Mouse (Mus musculus): Measurements from ENCODE around the gene Slc22a3. TPM values are rescaled to one million over a fixed set of nuclear protein-coding genes. Genes with fewer than 3 reads are reported as not detected.

Gene Slc22a3
- polyA plus RNA-seq, 1 experiment from 2014 or later = 0.10 TPM

- no peak overlapping the region for H3K27ac ChIP-seq
- H3K36me3 ChIP-seq (ENCODE audit: poor library complexity, severe bottlenecking) = no peaks in the 10 kb centered on the region
- no peak for ATAC-seq
- H3K9me3 ChIP-seq (replicated peaks) = no peaks in the 10 kb centered on the region
- no peak overlapping the region for H3K9ac ChIP-seq
- H3K4me2 ChIP-seq = no peak overlapping the region
- H3K4me1 ChIP-seq = no peaks in the 10 kb centered on the region
- H3K4me3 ChIP-seq = no peak overlapping the region
- WGBS = 85% methylated on average over 8 of the region's 8 CpGs
- no peaks in the 10 kb centered on the region for H3K27me3 ChIP-seq
These were observed 122.3 kb downstream of the Slc22a3 start for GRCm38 (mm10) chr17:12385049-12385794.

- no peak overlapping the region for H3K27ac ChIP-seq
- H3K4me3 ChIP-seq = no peak overlapping the region
- 25% methylated on average over 2 of the region's 2 CpGs for WGBS
- H3K4me2 ChIP-seq = no peak overlapping the region
- no peaks in the 10 kb centered on the region for H3K36me3 ChIP-seq (ENCODE audit: poor library complexity, severe bottlenecking)
- no peaks in the 10 kb centered on the region for H3K9me3 ChIP-seq (replicated peaks)
- no peak overlapping the region for H3K9ac ChIP-seq
- peak; percentile 81 for ATAC-seq
- no peaks in the 10 kb centered on the region for H3K4me1 ChIP-seq
- no peaks in the 10 kb centered on the region for H3K27me3 ChIP-seq
These were observed 125.0 kb downstream of the Slc22a3 start for GRCm38 (mm10) chr17:12382531-12382930.

GRCm38 (mm10) chr17:12381579-12381978 lies 125.9 kb downstream of the Slc22a3 start:
- Histone ChIP-seq H3K4me3 (no peak overlapping the region), H3K27ac (no peak overlapping the region), H3K9ac (no peak overlapping the region), H3K4me2 (no peak overlapping the region), H3K36me3 (ENCODE audit: poor library complexity, severe bottlenecking) (no peaks in the 10 kb centered on the region), H3K4me1 (no peaks in the 10 kb centered on the region), H3K9me3 (replicated peaks) (no peaks in the 10 kb centered on the region), H3K27me3 (no peaks in the 10 kb centered on the region)
- no peak for ATAC-seq
- WGBS = 87% methylated on average over 2 of the region's 2 CpGs

- Histone ChIP-seq H3K36me3 (ENCODE audit: poor library complexity, severe bottlenecking) (no peaks in the 10 kb centered on the region), H3K9me3 (replicated peaks) (no peaks in the 10 kb centered on the region), H3K4me3 (no peak overlapping the region), H3K27ac (no peak overlapping the region), H3K9ac (no peak overlapping the region), H3K4me1 (no peaks in the 10 kb centered on the region), H3K27me3 (no peaks in the 10 kb centered on the region), H3K4me2 (no peak overlapping the region)
- ATAC-seq = no peak
- 92% methylated on average over 4 of the region's 4 CpGs for WGBS
These were observed 127.2 kb downstream of the Slc22a3 start for GRCm38 (mm10) chr17:12380287-12380686.

DNA sequence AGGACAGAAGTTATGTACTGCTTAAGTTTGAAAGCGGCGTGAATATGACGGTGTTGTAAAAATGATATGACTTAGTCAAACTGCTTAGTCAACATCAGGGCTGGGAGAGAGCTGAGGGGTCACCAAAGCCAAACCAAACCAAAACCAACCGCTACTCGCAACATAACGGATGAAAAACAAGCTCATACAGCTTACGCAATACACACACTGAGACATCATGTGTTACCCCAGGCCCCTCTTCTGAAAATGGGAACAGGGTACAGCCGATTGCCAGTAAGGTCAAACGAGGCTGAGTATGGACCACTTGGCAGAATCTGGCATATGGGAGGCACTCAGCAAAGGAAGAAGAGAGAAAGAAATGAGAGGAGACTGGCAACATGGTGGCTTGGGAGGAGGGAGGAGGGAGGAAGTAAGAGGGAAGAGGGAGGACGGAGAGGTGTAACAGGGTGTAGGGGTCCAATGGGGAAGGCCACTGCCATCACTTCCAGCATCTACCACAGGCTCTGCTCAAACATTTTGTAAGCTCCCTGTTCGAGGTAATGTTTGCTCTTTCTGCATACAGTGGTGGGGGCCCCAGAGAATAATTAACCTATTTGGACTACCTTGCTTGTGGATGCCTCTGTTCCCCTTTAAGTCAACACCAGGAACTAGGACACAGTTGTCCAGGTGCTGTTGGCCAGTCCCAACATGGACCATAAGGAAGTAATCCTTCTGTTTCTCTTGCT lies 129.4 kb downstream of the Slc22a3 start, which contains the start of gene Plg:
Gene Plg, plus strand, starts transcription at position 628 of the 725 bp plus-strand sequence.
- H3K4me1 ChIP-seq = no peaks in the 10 kb centered on the region
- H3K4me2 ChIP-seq = no peak within 1 kb of the TSS
- H3K36me3 ChIP-seq (ENCODE audit: poor library complexity, severe bottlenecking) = no peaks in the 10 kb centered on the region
- H3K9ac ChIP-seq = no peak within 1 kb of the TSS
- no peak within 1 kb of the TSS for H3K27ac ChIP-seq
- no peaks in the 10 kb centered on the region for H3K9me3 ChIP-seq (replicated peaks)
- 92% methylated on average over 11 of the region's 11 CpGs for WGBS
- no peaks in the 10 kb centered on the region for H3K27me3 ChIP-seq
- H3K4me3 ChIP-seq = no peak within 1 kb of the TSS
- no peak for ATAC-seq

DNA sequence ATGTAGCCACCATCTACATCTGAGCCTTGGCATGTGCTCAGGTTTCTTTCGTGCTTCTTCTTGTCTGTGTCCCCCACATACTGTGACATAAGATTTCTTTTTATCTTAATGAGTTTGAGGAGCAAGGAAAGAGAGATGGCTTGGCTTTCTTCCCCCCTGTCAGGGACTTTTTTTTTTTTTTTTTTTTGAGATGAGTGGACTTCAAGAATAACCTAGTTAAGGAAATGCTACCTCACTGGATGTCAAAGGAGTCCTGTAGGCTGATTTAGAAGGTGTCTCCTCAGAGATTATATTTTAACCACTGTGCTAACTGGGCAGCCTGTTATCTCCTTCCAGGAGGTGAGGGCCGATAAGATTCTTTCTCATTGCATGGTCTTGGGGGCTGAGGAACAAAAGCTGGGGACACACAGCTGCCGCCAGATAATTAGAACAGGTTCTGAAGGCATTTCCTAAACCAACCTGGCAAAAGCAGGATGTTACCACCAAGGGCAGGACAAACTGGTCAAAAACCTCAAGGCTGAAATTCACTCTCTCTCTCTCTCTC lies 133.8 kb downstream of the Slc22a3 start:
- Histone ChIP-seq H3K9me3 (replicated peaks) (no peaks in the 10 kb centered on the region), H3K27ac (no peak overlapping the region)
- WGBS = 80% methylated on average over 3 of the region's 3 CpGs

GRCm38 (mm10) chr17:12372021-12372420 lies 135.5 kb downstream of the Slc22a3 start:
- 26% methylated on average over 4 of the region's 4 CpGs for whole genome bisulfite sequencing
- Histone ChIP-seq H3K9ac (no peak overlapping the region), H3K4me1 (peaks cover 5% of the 10 kb centered on the region), H3K36me3 (ENCODE audit: poor library complexity, severe bottlenecking) (no peaks in the 10 kb centered on the region), H3K27ac (no peak overlapping the region), H3K4me2 (no peak overlapping the region), H3K4me3 (no peak overlapping the region), H3K9me3 (replicated peaks) (no peaks in the 10 kb centered on the region), H3K27me3 (no peaks in the 10 kb centered on the region)
- ATAC-seq = peak; percentile 46

More for the DNA sequence above, 133.8 kb downstream of the Slc22a3 start:
- Histone ChIP-seq H3K4me3 (no peak overlapping the region), H3K27me3 (no peaks in the 10 kb centered on the region), H3K36me3 (ENCODE audit: poor library complexity, severe bottlenecking) (no peaks in the 10 kb centered on the region), H3K4me1 (peaks cover 5% of the 10 kb centered on the region), H3K4me2 (no peak overlapping the region), H3K9ac (no peak overlapping the region)
- ATAC-seq = no peak

- H3K36me3 ChIP-seq (ENCODE audit: poor library complexity, severe bottlenecking) = no peaks in the 10 kb centered on the region
- H3K4me2 ChIP-seq = peak overlapping the region; percentile 22; the same call in 1 of the 2 replicates
- no peaks in the 10 kb centered on the region for H3K27me3 ChIP-seq
- no peak overlapping the region for H3K9ac ChIP-seq
- ATAC-seq = peak; percentile 43; the same call in 1 of the 2 replicates
- WGBS = 35% methylated on average over 10 of the region's 10 CpGs
- H3K4me1 ChIP-seq = peaks cover 5% of the 10 kb centered on the region
- H3K9me3 ChIP-seq (replicated peaks) = no peaks in the 10 kb centered on the region
- no peak overlapping the region for H3K4me3 ChIP-seq
- no peak overlapping the region for H3K27ac ChIP-seq
These were observed 136.1 kb downstream of the Slc22a3 start for GRCm38 (mm10) chr17:12371310-12371925.

GRCm38 (mm10) chr17:12370289-12370688 lies 137.2 kb downstream of the Slc22a3 start:
- 87% methylated on average over 4 of the region's 4 CpGs for WGBS
- H3K36me3 ChIP-seq (ENCODE audit: poor library complexity, severe bottlenecking) = no peaks in the 10 kb centered on the region
- no peak for ATAC-seq

GRCm38 (mm10) chr17:12369393-12369792 lies 138.1 kb downstream of the Slc22a3 start:
- H3K4me2 ChIP-seq = no peak overlapping the region
- no peak for ATAC-seq
- H3K27me3 ChIP-seq = no peaks in the 10 kb centered on the region
- H3K27ac ChIP-seq = no peak overlapping the region
- H3K4me3 ChIP-seq = no peak overlapping the region
- H3K4me1 ChIP-seq = peaks cover 6% of the 10 kb centered on the region
- H3K9me3 ChIP-seq (replicated peaks) = no peaks in the 10 kb centered on the region
- H3K9ac ChIP-seq = no peak overlapping the region
- WGBS = 78% methylated on average over 5 of the region's 5 CpGs
- H3K36me3 ChIP-seq (ENCODE audit: poor library complexity, severe bottlenecking) = no peaks in the 10 kb centered on the region

More at GRCm38 (mm10) chr17:12370289-12370688, 137.2 kb downstream of the Slc22a3 start:
- Histone ChIP-seq H3K27me3 (no peaks in the 10 kb centered on the region), H3K27ac (no peak overlapping the region), H3K4me2 (no peak overlapping the region), H3K9me3 (replicated peaks) (no peaks in the 10 kb centered on the region), H3K4me3 (no peak overlapping the region), H3K4me1 (peaks cover 5% of the 10 kb centered on the region), H3K9ac (no peak overlapping the region)
